Mouse (Mus musculus): Measurements from ENCODE around the gene Polr3a.
"Not testable (repeated sequence)": the region's sequence is repeated elsewhere in the genome, so short reads cannot be mapped to it uniquely, and the experiment has no call there.

The Polr3a gene

GRCm38 (mm10) chr14:24491266-24491981 is 4.6 kb upstream of the Polr3a start:
- DNase-seq (ENCODE audit: low spot score), result no peak

- peak; percentile 96 for DNase-seq (ENCODE audit: low spot score)
Measured at GRCm38 (mm10) chr14:24490468-24491265, 3.8 kb upstream of the Polr3a start.

DNA sequence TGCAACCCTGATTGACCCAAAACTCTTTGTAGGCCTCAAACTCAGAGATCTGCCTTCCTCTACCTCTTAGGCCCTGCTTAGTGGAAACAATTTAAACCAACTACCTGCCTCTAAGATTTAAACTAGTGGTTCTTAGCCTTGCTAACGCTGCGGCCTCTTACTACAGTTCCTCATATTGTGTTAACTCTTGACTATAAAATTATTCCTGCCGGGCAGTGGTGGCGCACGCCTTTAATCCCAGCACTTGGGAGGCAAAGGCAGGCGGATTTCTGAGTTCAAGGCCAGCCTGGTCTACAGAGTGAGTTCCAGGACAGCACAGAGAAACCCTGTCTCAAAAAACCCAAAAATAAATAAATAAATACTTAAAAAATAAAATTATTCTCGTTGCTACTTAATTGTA is 2.9 kb upstream of the Polr3a start:
- not testable (repeated sequence) for DNase-seq (ENCODE audit: low spot score)

DNA sequence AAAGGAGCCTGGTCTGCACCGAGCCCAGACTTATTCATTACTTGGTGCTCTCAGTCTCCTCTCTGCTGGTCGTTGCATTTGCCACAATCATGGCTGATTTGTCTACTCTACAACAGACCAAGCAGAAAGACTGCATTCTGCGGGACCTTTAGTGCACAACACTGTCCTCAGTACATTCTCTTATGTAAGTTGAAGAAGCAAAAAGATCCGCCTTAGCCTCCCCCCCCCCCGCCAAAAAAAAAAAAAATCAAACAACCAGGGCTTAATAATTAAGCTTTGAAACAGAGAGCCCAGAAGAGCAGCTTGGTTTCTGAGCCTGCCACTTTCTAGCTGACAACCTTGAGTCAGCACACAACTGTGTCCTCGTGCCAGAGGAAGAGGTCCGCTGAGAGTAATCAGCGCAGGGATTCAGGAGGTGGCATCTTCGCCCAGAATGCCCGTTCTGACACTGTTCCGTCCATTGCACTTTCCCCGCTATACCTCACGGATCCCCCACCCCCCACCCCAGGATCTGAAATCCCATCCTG is 554 bp downstream of the Polr3a start:
- no peak for DNase-seq (ENCODE audit: low spot score)

- DNase-seq (ENCODE audit: low spot score), result no peak
Measured at GRCm38 (mm10) chr14:24468806-24469205, 18.1 kb downstream of the Polr3a start.

DNA sequence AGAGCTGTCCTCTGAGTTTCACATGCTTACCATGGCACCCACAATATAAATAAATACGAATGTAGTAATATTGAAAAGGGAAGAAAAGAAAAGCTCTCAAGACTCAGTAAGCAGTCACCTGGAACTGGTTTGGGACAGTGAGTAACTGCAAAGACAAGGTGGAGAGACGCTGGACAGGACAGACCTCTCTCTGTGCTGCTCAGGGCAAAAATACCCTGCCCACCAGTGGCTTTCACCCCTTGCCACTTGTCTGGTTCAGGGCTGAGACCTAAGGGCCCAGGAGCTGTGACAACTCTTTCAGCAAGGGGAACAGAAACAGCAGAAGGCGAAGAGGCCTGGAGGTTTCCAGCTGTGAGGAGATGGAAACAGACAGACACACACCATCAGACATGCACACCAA is 28.7 kb downstream of the Polr3a start:
- no peak for DNase-seq (ENCODE audit: low spot score)

DNA sequence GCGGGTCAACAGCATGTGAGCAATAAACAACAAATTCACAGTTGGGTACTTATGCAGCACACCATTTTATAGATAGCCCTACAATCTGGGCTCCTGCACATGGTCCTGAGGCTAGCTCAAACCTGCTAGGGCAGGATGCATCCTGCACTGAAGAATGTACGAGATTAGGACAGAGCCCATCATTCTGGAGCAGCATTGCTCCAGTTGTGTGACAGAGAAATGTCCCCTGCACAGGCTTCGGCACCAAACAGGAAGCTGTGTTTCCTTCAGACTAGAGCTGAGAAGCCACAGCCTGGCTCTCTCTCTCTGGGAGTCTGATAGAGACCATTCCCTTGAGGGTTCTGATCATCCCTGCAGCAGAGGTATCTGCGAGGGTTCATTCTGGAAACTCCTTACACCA is 43.3 kb downstream of the Polr3a start:
- not testable (repeated sequence) for DNase-seq (ENCODE audit: low spot score)

Measured in layer of hippocampus, adult 9-10 months (tissue).